Mouse (Mus musculus) inflammation-experienced regulatory T-cells, adult 6 months (primary cell): ENCODE data around the gene Tmem37. TPM values are rescaled to one million over a fixed set of nuclear protein-coding genes. Genes with fewer than 3 reads are reported as not detected.

ENCODE experiments used
- ATAC-seq: one replicate; pipeline ENCODE4 v1.8.0; 2017
- polyA plus RNA-seq, 3 experiments: library from polyadenylated mRNA; unstranded; fragments of 100-300 nt; shearing (Covaris generic); gene quantifications; one replicate each; pipeline ENCODE4 v1.2.1; 2017

The Tmem37 gene
- polyA plus RNA-seq, 3 experiments from 2014 or later: 0.86 to 4.5 (median 0.91) TPM

- peak; percentile 24 for ATAC-seq
These were observed 16.8 kb downstream of the Tmem37 start for GRCm38 (mm10) chr1:120057044-120057443.

GRCm38 (mm10) chr1:120056236-120056635 lies 17.6 kb downstream of the Tmem37 start:
- ATAC-seq: no peak

GRCm38 (mm10) chr1:120055475-120055874 lies 18.4 kb downstream of the Tmem37 start:
- peak; percentile 97 for ATAC-seq

- ATAC-seq: no peak
These were observed 18.9 kb downstream of the Tmem37 start for GRCm38 (mm10) chr1:120054997-120055396.

DNA sequence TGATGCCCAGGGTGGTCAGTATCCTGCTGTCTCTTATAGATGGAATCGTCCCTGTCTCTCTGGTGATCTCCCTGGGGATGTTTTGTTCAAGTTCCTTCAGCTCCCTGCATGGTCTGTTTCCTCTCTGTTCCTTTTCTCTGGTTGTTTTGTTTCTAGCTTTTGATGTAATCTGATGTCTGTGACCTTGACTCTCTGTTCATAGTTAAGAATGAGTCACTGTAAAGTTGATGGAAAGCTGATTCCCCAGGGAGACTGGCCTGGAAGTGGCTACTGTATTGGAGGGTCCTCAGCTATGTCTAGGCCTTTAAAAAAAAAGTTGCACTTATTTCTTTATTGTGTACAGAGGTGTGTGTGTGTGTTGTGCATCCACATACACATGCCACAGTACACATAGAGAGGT lies 22.8 kb downstream of the Tmem37 start:
- no peak for ATAC-seq

DNA sequence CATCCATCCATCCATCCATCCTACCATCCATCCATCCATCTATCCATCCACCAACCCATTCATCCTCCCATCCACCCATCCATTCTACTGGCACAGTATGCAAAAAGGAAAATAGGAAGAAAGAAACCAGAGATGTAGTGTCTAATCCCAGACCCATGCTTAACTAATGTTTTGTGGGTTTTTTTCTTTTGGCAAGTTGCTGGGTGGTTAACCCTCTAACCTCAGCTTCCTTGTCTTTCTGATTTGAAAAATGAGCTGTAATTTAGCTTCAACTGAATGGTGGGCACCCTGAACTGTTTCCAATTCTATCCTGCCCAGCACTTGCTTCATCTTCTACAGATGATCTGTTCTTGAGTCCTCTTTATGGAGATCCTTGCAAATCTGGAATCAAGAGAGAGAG lies 26.5 kb downstream of the Tmem37 start:
- ATAC-seq: no peak

GRCm38 (mm10) chr1:120044584-120044983 lies 29.3 kb downstream of the Tmem37 start:
- ATAC-seq: no peak

DNA sequence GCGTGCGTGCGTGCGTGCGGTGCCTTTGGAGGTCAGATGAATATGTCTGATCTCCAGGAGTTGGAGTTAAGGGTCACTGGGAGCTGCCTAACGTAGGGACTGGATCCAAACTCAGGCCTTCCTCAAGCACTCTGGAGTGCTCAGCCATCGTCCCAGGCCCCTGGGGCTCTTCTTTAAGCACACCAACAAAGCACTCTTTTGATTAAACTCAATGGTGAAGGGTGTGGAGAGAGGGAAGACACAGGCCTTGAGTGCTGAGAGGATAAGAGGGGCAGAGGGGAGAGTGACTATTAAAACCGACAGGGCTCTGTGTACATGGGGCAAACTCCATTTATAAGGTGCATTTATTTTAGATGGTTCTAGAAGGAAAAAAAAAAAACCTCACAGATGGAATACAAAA lies 31.5 kb downstream of the Tmem37 start:
- ATAC-seq: no peak

DNA sequence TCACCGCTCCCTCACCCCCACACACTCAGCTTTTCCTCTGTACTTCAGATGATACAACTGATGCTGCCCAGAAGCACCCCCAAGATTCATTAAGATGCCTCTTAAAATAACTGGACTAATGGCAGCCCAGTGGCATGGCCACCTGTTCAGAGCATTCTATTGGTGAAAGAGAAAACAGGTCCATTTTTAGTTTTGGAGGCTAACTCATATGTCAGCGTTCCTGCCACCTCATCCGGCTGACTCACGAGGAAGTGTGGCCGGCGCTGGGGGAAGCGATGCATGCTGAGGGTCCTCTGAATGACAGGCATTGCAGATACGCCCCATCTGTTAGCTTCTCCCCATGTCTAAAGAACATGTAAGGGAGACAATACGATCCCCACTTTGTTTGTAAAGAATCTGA lies 35.3 kb downstream of the Tmem37 start:
- no peak for ATAC-seq

GRCm38 (mm10) chr1:120037021-120037683 lies 36.7 kb downstream of the Tmem37 start:
- no peak for ATAC-seq

DNA sequence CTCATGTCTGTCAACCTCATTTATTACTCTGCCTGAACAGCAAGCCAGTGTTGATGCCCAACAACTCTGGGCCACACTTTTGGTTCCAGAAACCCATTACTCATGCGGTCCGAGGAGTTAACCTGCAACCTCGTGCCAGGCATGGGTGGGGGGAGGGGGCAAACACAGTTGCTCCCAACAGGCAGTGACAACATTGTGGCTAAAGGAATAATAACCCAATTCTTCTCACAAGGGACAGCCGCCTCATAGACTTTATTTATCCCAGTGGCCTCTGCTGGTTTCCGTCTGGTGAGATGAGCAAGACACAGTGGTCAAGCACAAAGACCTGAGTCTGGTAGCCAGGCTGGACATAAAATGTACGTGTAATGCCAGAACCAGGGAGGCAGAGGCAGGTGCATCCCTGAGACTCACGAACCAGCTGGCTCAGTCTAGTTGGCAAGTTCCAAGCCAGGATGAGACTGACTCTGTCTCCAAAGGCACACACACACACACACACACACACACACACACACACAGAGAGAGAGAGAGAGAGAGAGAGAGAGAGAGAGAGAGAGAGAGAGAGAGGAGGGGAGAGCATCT lies 38.3 kb downstream of the Tmem37 start:
- ATAC-seq: no peak

GRCm38 (mm10) chr1:120034793-120035192 lies 39.1 kb downstream of the Tmem37 start:
- ATAC-seq: no peak

GRCm38 (mm10) chr1:120033469-120033854 lies 40.4 kb downstream of the Tmem37 start:
- no peak for ATAC-seq

GRCm38 (mm10) chr1:120032804-120033468 lies 40.9 kb downstream of the Tmem37 start:
- peak; percentile 95 for ATAC-seq

DNA sequence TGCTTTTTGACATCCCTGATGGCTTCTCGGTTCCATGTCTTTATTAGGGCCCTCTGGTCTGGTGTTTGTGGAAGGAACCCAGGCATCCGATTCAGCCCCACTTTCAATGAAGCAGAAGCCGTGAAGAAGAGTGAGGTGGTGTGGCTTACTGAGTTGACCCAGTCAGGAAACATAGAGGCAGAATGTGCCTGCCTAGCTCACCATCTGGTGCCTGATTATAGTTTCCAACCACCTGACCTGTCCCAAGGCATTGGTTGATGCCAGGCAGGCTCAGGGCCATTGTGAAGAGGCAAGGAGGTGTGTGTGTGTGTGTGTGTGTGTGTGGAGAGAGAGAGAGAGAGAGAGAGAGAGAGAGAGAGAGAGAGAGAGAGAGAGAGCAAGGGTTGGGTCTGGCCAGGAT lies 43.4 kb downstream of the Tmem37 start:
- ATAC-seq: no peak

DNA sequence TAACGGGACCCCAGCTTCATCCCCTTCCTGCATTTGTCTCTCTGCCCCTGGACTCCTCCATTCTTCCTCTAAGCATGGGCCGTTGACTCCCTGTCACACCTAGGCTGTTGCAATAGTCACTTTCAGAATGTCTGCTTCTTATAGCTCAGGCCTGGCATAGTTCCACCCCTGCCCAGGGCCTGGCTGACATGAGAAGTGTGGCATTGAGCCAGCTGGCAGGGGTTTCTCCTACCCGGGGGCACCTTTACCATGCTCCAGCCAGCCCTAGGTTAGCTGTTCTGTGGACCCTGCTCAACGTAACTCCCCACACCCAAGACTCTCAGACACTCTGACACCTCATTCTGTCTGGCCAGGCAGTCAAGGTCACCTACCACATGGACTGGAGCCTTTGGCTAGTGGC lies 46.2 kb downstream of the Tmem37 start:
- ATAC-seq: no peak

DNA sequence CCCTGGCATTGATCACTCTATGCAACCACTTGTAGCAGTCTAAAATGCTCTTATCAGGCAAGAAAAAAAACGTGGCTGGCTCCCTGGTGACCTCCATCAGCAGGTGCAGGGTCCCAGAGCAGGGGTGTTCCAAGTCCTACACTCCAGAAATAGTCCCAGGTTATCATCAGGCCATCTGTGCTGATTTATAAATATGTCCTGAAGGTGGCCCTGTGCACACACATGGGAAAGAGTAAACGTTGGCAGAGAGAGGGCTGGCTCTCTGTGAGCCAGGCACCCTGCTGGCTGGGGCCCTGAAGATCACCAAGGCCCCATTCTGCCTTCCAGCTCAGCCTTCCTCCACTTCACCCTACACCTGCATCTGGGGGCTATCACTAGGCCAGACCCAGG lies 48.8 kb downstream of the Tmem37 start:
- no peak for ATAC-seq

DNA sequence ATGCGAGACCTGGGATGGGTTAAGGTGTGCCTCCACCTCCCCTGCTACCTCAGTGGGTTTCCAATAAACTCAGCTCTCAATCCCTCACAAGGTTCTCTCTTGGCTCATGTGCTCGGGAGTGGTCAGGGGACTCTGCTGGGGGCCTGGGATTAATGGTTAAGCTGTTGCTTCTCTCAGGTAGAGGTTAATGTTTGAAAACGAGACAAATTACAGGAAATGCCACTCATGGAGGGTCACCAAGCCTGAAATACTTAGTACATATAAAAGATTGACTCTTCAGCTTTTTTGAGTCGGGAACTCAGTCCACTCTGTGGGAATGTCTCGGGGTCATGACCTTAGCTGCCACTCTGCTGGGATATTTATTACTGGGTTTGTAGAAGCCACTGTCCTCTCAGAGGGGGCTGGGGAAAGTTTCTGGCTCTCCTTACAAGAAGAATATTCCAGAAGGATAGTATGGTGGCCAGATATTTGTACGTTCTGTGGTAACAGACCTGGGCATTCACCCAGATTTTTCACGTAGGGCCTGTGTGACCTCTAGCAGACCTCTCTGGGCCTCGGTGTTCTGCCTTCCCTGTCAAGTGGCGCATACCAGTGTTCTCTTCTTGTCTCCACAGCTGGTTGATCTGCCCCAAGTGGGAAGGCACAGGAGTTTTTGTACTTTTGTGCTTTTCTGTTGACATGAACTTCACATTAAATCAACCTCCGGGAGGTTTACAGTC lies 49.4 kb downstream of the Tmem37 start:
- ATAC-seq: no peak

- no peak for ATAC-seq
These were observed 51.9 kb downstream of the Tmem37 start for GRCm38 (mm10) chr1:120021951-120022350.

GRCm38 (mm10) chr1:120020322-120020897 lies 53.5 kb downstream of the Tmem37 start:
- no peak for ATAC-seq

DNA sequence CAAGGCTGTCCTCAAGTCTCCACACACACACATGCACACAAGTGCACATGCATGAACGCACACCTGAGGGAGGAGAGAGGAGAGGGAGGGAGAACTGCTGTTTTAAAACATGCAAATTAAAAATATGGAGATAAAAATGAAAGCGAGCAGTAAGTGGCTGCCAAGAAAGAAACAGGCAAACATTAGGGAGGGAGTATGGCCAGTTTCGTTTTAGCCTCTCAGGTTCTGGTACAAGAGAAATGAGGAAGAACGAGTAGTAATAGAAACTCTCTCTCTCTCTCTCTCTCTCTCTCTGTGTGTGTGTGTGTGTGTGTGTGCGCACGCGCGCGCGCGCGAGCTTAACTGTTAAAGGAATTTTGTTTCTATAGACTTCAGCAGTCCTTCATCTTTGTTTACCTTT lies 54.4 kb downstream of the Tmem37 start:
- no peak for ATAC-seq

GRCm38 (mm10) chr1:120018900-120019299 lies 55.0 kb downstream of the Tmem37 start:
- no peak for ATAC-seq
